Mouse (Mus musculus): Measurements from ENCODE around the gene Ccnjl. TPM values are rescaled to one million over a fixed set of nuclear protein-coding genes. Genes with fewer than 3 reads are reported as not detected.

Ccnjl gene
- polyA plus RNA-seq, 1 experiment from 2014 or later: 32.9 TPM

DNA sequence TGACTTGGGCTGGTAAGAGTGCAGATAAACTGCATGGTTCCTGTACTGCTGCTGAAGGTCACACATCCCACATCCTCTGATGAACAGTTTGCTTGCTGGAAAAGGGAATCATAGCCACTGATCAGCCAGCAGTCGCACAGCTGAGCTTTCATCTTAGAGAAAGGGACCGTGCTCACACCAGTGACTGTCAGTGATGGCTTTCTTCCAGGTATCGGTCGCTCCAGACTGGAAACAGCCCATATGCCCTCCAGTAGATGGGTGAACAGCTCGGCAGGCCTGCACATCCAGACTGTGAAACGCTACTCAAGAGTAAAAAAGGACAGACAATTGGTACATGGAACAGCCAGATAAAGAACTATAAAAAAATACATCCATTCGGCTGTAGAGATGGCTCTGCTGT lies 23.4 kb upstream of the Ccnjl start:
- no peak overlapping the region for H3K4me3 ChIP-seq (ENCODE audit: low read depth, low read length)
- no peaks in the 10 kb centered on the region for H3K27me3 ChIP-seq (ENCODE audit: insufficient read depth, low read length)
- no peaks in the 10 kb centered on the region for H3K4me1 ChIP-seq (ENCODE audit: insufficient read depth)
- H3K9ac ChIP-seq: no peak overlapping the region
- 76% methylated on average over 7 of the region's 7 CpGs for WGBS
- no peak for TF ChIP-seq CTCF (IDR thresholded peaks at IDR 0.05; ENCODE audit: low read depth)
- H3K36me3 ChIP-seq (ENCODE audit: insufficient read depth): no peaks in the 10 kb centered on the region
- ATAC-seq (ENCODE audit: insufficient read depth): no peak
- H3K9me3 ChIP-seq (ENCODE audit: low read depth, low read length): no peaks in the 10 kb centered on the region
- no peak overlapping the region for H3K27ac ChIP-seq (ENCODE audit: low read depth)
- no peak for DNase-seq
- H3K4me2 ChIP-seq: no peak overlapping the region

DNA sequence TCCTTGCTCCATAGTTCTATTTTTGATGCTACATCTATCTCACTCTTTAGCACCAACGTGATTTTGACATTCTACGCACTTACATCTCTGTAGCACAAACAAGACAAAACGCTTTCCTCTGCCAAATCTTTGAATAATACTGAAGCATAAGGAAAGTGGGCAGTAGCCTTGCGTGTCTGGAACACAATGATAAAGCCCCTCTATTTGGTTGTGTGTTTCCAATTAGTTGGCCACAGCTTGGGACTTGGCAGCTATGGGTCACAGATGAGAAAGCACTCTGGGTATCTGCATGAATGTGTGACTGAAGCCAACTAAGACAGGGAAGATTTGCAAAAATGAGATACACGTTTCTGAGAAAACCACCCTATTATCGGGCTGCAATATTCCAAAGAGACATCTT lies 20.6 kb upstream of the Ccnjl start:
- TF ChIP-seq CTCF (IDR thresholded peaks at IDR 0.05; ENCODE audit: low read depth): no peak
- H3K9me3 ChIP-seq (ENCODE audit: low read depth, low read length): no peaks in the 10 kb centered on the region
- no peaks in the 10 kb centered on the region for H3K36me3 ChIP-seq (ENCODE audit: insufficient read depth)
- H3K4me1 ChIP-seq (ENCODE audit: insufficient read depth): no peaks in the 10 kb centered on the region
- H3K4me2 ChIP-seq: no peak overlapping the region
- DNase-seq (no peak), ATAC-seq (ENCODE audit: insufficient read depth) (no peak)
- no peak overlapping the region for H3K4me3 ChIP-seq (ENCODE audit: low read depth, low read length)
- no peaks in the 10 kb centered on the region for H3K27me3 ChIP-seq (ENCODE audit: insufficient read depth, low read length)
- 65% methylated on average over 6 of the region's 6 CpGs for WGBS
- H3K9ac ChIP-seq: no peak overlapping the region
- H3K27ac ChIP-seq (ENCODE audit: low read depth): no peak overlapping the region

GRCm38 (mm10) chr11:43509878-43510277 lies 18.7 kb upstream of the Ccnjl start:
- no peak for ATAC-seq (ENCODE audit: insufficient read depth)
- DNase-seq: no peak
- no peaks in the 10 kb centered on the region for H3K4me1 ChIP-seq (ENCODE audit: insufficient read depth)
- H3K27me3 ChIP-seq (ENCODE audit: insufficient read depth, low read length): no peaks in the 10 kb centered on the region
- H3K9me3 ChIP-seq (ENCODE audit: low read depth, low read length): no peaks in the 10 kb centered on the region
- H3K36me3 ChIP-seq (ENCODE audit: insufficient read depth): no peaks in the 10 kb centered on the region
- H3K27ac ChIP-seq (ENCODE audit: low read depth): no peak overlapping the region
- H3K4me2 ChIP-seq: no peak overlapping the region
- 91% methylated on average over 5 of the region's 5 CpGs for WGBS
- no peak overlapping the region for H3K9ac ChIP-seq
- no peak overlapping the region for H3K4me3 ChIP-seq (ENCODE audit: low read depth, low read length)
- TF ChIP-seq CTCF (IDR thresholded peaks at IDR 0.05; ENCODE audit: low read depth): no peak

- WGBS: 63% methylated on average over 2 of the region's 2 CpGs
- no peaks in the 10 kb centered on the region for H3K4me1 ChIP-seq (ENCODE audit: insufficient read depth)
- no peak overlapping the region for H3K4me2 ChIP-seq
- H3K27me3 ChIP-seq (ENCODE audit: insufficient read depth, low read length): no peaks in the 10 kb centered on the region
- DNase-seq (no peak), ATAC-seq (ENCODE audit: insufficient read depth) (no peak)
- H3K4me3 ChIP-seq (ENCODE audit: low read depth, low read length): no peak overlapping the region
- TF ChIP-seq CTCF (IDR thresholded peaks at IDR 0.05; ENCODE audit: low read depth): no peak
- H3K36me3 ChIP-seq (ENCODE audit: insufficient read depth): no peaks in the 10 kb centered on the region
- H3K9ac ChIP-seq: no peak overlapping the region
- no peak overlapping the region for H3K27ac ChIP-seq (ENCODE audit: low read depth)
- no peaks in the 10 kb centered on the region for H3K9me3 ChIP-seq (ENCODE audit: low read depth, low read length)
Observed at GRCm38 (mm10) chr11:43512661-43513190, 15.9 kb upstream of the Ccnjl start.

GRCm38 (mm10) chr11:43516344-43517021 lies 12.1 kb upstream of the Ccnjl start:
- 32% methylated on average over 8 of the region's 8 CpGs for WGBS
- no peaks in the 10 kb centered on the region for H3K27me3 ChIP-seq (ENCODE audit: insufficient read depth, low read length)
- no peaks in the 10 kb centered on the region for H3K36me3 ChIP-seq (ENCODE audit: insufficient read depth)
- H3K9me3 ChIP-seq (ENCODE audit: low read depth, low read length): no peaks in the 10 kb centered on the region
- H3K9ac ChIP-seq: no peak overlapping the region
- peak; percentile 56; the same call in 1 of the 2 replicates for ATAC-seq (ENCODE audit: insufficient read depth)
- TF ChIP-seq CTCF (IDR thresholded peaks at IDR 0.05; ENCODE audit: low read depth): peak; percentile 74
- no peaks in the 10 kb centered on the region for H3K4me1 ChIP-seq (ENCODE audit: insufficient read depth)
- peak; percentile 70 for DNase-seq
- H3K4me3 ChIP-seq (ENCODE audit: low read depth, low read length): no peak overlapping the region
- no peak overlapping the region for H3K27ac ChIP-seq (ENCODE audit: low read depth)
- H3K4me2 ChIP-seq: no peak overlapping the region

DNA sequence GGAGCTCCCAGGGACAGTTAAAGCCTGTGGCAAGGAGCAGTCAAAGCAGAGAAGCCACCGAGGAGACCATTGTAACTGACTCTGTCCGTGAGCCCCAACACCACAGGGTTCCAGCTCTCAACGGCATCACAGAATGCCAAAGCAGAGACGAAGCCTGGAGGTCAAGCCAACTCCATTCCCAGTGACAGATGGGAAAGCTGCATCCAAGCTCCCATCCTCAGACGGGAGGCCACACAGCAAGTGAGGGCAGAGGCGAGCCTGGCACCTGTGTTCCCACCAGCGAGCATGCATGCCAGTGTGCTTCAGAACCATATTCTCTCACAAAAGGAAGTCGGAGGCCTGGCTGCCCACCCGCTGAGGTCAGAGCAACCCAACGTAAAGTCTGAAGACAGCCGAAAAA lies 10.9 kb upstream of the Ccnjl start:
- no peak overlapping the region for H3K9ac ChIP-seq
- ATAC-seq (ENCODE audit: insufficient read depth) (no peak), DNase-seq (no peak)
- TF ChIP-seq CTCF (IDR thresholded peaks at IDR 0.05; ENCODE audit: low read depth): no peak
- H3K9me3 ChIP-seq (ENCODE audit: low read depth, low read length): no peaks in the 10 kb centered on the region
- WGBS: 88% methylated on average over 11 of the region's 11 CpGs
- no peaks in the 10 kb centered on the region for H3K4me1 ChIP-seq (ENCODE audit: insufficient read depth)
- H3K4me3 ChIP-seq (ENCODE audit: low read depth, low read length): no peak overlapping the region
- no peak overlapping the region for H3K4me2 ChIP-seq
- no peaks in the 10 kb centered on the region for H3K36me3 ChIP-seq (ENCODE audit: insufficient read depth)
- no peak overlapping the region for H3K27ac ChIP-seq (ENCODE audit: low read depth)
- no peaks in the 10 kb centered on the region for H3K27me3 ChIP-seq (ENCODE audit: insufficient read depth, low read length)

- TF ChIP-seq CTCF (IDR thresholded peaks at IDR 0.05; ENCODE audit: low read depth): no peak
- H3K4me2 ChIP-seq: no peak overlapping the region
- DNase-seq (no peak), ATAC-seq (ENCODE audit: insufficient read depth) (no peak)
- no peak overlapping the region for H3K9ac ChIP-seq
- H3K27me3 ChIP-seq (ENCODE audit: insufficient read depth, low read length): no peaks in the 10 kb centered on the region
- no peak overlapping the region for H3K4me3 ChIP-seq (ENCODE audit: low read depth, low read length)
- H3K27ac ChIP-seq (ENCODE audit: low read depth): no peak overlapping the region
- no peaks in the 10 kb centered on the region for H3K9me3 ChIP-seq (ENCODE audit: low read depth, low read length)
- no peaks in the 10 kb centered on the region for H3K36me3 ChIP-seq (ENCODE audit: insufficient read depth)
- no peaks in the 10 kb centered on the region for H3K4me1 ChIP-seq (ENCODE audit: insufficient read depth)
Observed at GRCm38 (mm10) chr11:43518086-43518485, 10.5 kb upstream of the Ccnjl start.

Measured in lung, embryonic 14.5 days (tissue).